Mouse (Mus musculus) small intestine, adult 2 months (tissue): ENCODE results near the gene Acad11. TPM values are rescaled to one million over a fixed set of nuclear protein-coding genes. Genes with fewer than 3 reads are reported as not detected.

Source experiments
- H3K27ac ChIP-seq: fragments of 200-500 bp; 2 replicates; pipeline ENCODE4 v1.5.1; 2012; ENCODE audit warnings: low read depth, low read length, control low read depth, inconsistent platforms; ENCODE audit not compliant: insufficient read depth
- H3K27me3 ChIP-seq: fragments of 200-500 bp; 2 replicates; pipeline ENCODE4 v1.6.1; 2012; ENCODE audit warnings: mild to moderate bottlenecking, moderate library complexity, low read length, inconsistent platforms; ENCODE audit not compliant: control insufficient read depth, insufficient read depth
- H3K36me3 ChIP-seq: fragments of 200-500 bp; 2 replicates; pipeline ENCODE4 v1.6.1; 2012; ENCODE audit warnings: mild to moderate bottlenecking, low read length, control low read depth, inconsistent platforms; ENCODE audit not compliant: control insufficient read depth, insufficient read depth
- H3K4me1 ChIP-seq: fragments of 200-500 bp; 2 replicates; pipeline ENCODE4 v1.6.1; 2012; ENCODE audit warnings: low read length, inconsistent platforms, mixed read lengths; ENCODE audit not compliant: control insufficient read depth, insufficient read depth, insufficient read length
- H3K4me3 ChIP-seq: fragments of 200-500 bp; 2 replicates; pipeline ENCODE4 v1.5.1; 2012; ENCODE audit warnings: low read depth, mild to moderate bottlenecking, control low read depth, inconsistent platforms, low read length, moderate library complexity
- CTCF ChIP-seq: fragments of 200-500 bp; IDR thresholded peaks from 2 replicates; pipeline ENCODE4 v1.5.1; 2012; ENCODE audit warnings: low read depth, mild to moderate bottlenecking, control low read depth, inconsistent platforms, low read length, moderate library complexity, mixed read lengths; ENCODE audit not compliant: insufficient replicate concordance, insufficient read length; ENCODE audit errors: extremely low read depth
- POLR2A ChIP-seq: fragments of 200-500 bp; IDR thresholded peaks from 2 replicates; pipeline ENCODE4 v1.6.1; 2012; ENCODE audit warnings: low read depth, mild to moderate bottlenecking, control low read depth, inconsistent platforms, low read length, moderate library complexity
- WGBS: fragments of 180-500 bp; shearing (Covaris S2); methylation state at CpG from one replicate; pipeline ENCODE4 v1.1.7; 2018; 5-methylcytosine and 5-hydroxymethylcytosine counted together
- polyA plus RNA-seq: library from polyadenylated mRNA; depleted of rRNA; stranded (reverse); fragments of >200 nt; gene quantifications from 2 replicates; pipeline ENCODE4 v1.2.3, GENCODE M21; 2012

The Acad11 gene
- polyA plus RNA-seq, 1 experiment: 54.6 TPM

GRCm38 (mm10) chr9:104080038-104080437, 16.9 kb downstream of the Acad11 start:
- 74% methylated on average over 3 of the region's 3 CpGs for WGBS
- H3K27ac ChIP-seq: no peak overlapping the region
- H3K4me1 ChIP-seq: no peaks in the 10 kb centered on the region
- H3K27me3 ChIP-seq: no peaks in the 10 kb centered on the region
- no peak for TF ChIP-seq CTCF
- no peak overlapping the region for H3K4me3 ChIP-seq
- H3K36me3 ChIP-seq: peaks cover 34% of the 10 kb centered on the region

GRCm38 (mm10) chr9:104085730-104086429, 22.7 kb downstream of the Acad11 start:
- H3K4me3 ChIP-seq: no peak overlapping the region
- 74% methylated on average over 4 of the region's 4 CpGs for whole genome bisulfite sequencing

GRCm38 (mm10) chr9:104088555-104088954, 25.4 kb downstream of the Acad11 start:
- no peaks in the 10 kb centered on the region for H3K4me1 ChIP-seq
- no peaks in the 10 kb centered on the region for H3K27me3 ChIP-seq
- WGBS: 68% methylated on average over 8 of the region's 8 CpGs
- H3K4me3 ChIP-seq: no peak overlapping the region
- H3K36me3 ChIP-seq: peaks cover 46% of the 10 kb centered on the region
- no peak overlapping the region for H3K27ac ChIP-seq
- TF ChIP-seq POLR2A (no peak), CTCF (no peak)

More at GRCm38 (mm10) chr9:104085730-104086429, 22.7 kb downstream of the Acad11 start:
- Histone ChIP-seq H3K27ac (no peak overlapping the region), H3K27me3 (no peaks in the 10 kb centered on the region), H3K36me3 (peaks cover 51% of the 10 kb centered on the region), H3K4me1 (no peaks in the 10 kb centered on the region)
- no peak for TF ChIP-seq POLR2A
- no peak for TF ChIP-seq CTCF

- WGBS: 98% methylated on average over 5 of the region's 5 CpGs
- H3K27ac ChIP-seq: no peak overlapping the region
- peaks cover 34% of the 10 kb centered on the region for H3K36me3 ChIP-seq
- H3K4me3 ChIP-seq: no peak overlapping the region
- no peaks in the 10 kb centered on the region for H3K4me1 ChIP-seq
- TF ChIP-seq POLR2A: no peak
- TF ChIP-seq CTCF: no peak
- H3K27me3 ChIP-seq: no peaks in the 10 kb centered on the region
Observed at GRCm38 (mm10) chr9:104092945-104093344, 29.8 kb downstream of the Acad11 start.

GRCm38 (mm10) chr9:104098256-104098655, 35.1 kb downstream of the Acad11 start:
- WGBS: 59% methylated on average over 5 of the region's 5 CpGs
- Histone ChIP-seq H3K27me3 (no peaks in the 10 kb centered on the region), H3K27ac (no peak overlapping the region), H3K36me3 (peaks cover 30% of the 10 kb centered on the region), H3K4me1 (no peaks in the 10 kb centered on the region), H3K4me3 (no peak overlapping the region)
- TF ChIP-seq POLR2A (no peak), CTCF (no peak)

- H3K27ac ChIP-seq: no peak overlapping the region
- no peak for TF ChIP-seq CTCF
- no peak for TF ChIP-seq POLR2A
- no peak overlapping the region for H3K4me3 ChIP-seq
- peaks cover 30% of the 10 kb centered on the region for H3K36me3 ChIP-seq
- H3K4me1 ChIP-seq: no peaks in the 10 kb centered on the region
- no peaks in the 10 kb centered on the region for H3K27me3 ChIP-seq
- 91% methylated on average over 11 of the region's 11 CpGs for WGBS
Observed at GRCm38 (mm10) chr9:104099060-104099459, 35.9 kb downstream of the Acad11 start.

GRCm38 (mm10) chr9:104100822-104101221, 37.6 kb downstream of the Acad11 start:
- no peaks in the 10 kb centered on the region for H3K27me3 ChIP-seq
- H3K27ac ChIP-seq: no peak overlapping the region
- peaks cover 27% of the 10 kb centered on the region for H3K36me3 ChIP-seq
- no peak overlapping the region for H3K4me3 ChIP-seq
- no peak for TF ChIP-seq POLR2A
- no peak for TF ChIP-seq CTCF
- WGBS: 67% methylated on average over 7 of the region's 7 CpGs
- no peaks in the 10 kb centered on the region for H3K4me1 ChIP-seq
